Mouse (Mus musculus) heart, embryonic 14.5 days (tissue): ENCODE measurements around the gene Mars. TPM values are rescaled to one million over a fixed set of nuclear protein-coding genes. Genes with fewer than 3 reads are reported as not detected.

Experiments
- ATAC-seq: fragments of 200-750 bp; cut with Nextera tagmentation; 2 replicates; pipeline ENCODE4 v1.8.0; 2017; ENCODE audit warnings: low read depth, moderate TSS enrichment; ENCODE audit not compliant: insufficient number of reproducible peaks, insufficient read depth, low FRiP score
- H3K27ac ChIP-seq, 2 experiments: fragments of 200-500 bp in 1 of 2; fragments of 300-500 bp in 1 of 2; sonication (generic) in 1 of 2; replicated peaks in 1 of 2; 2 replicates each; pipeline ENCODE4 v1.5.1; 2012 to 2014; ENCODE audit warnings: low read depth in 2 of 2, low read length in 2 of 2, control low read depth in 1 of 2, mild to moderate bottlenecking in 1 of 2, mixed read lengths in 1 of 2; ENCODE audit not compliant: control insufficient read depth in 1 of 2, insufficient read depth in 1 of 2
- H3K27me3 ChIP-seq: fragments of 300-500 bp; sonication (generic); 2 replicates; pipeline ENCODE4 v1.6.1; 2014; ENCODE audit warnings: mild to moderate bottlenecking, low read length, control low read depth; ENCODE audit not compliant: control insufficient read depth, insufficient read depth
- H3K36me3 ChIP-seq: fragments of 300-500 bp; sonication (generic); 2 replicates; pipeline ENCODE4 v1.6.1; 2014; ENCODE audit warnings: mild to moderate bottlenecking, control low read depth, low read length, mixed read lengths; ENCODE audit not compliant: control insufficient read depth, insufficient read depth
- H3K4me1 ChIP-seq, 2 experiments: fragments of 200-500 bp in 1 of 2; fragments of 300-500 bp in 1 of 2; sonication (generic) in 1 of 2; 2 replicates each; pipeline ENCODE4 v1.6.1; 2012 to 2014; ENCODE audit warnings: low read length in 2 of 2, control low read depth in 1 of 2, mixed read lengths in 1 of 2; ENCODE audit not compliant: control insufficient read depth in 2 of 2, insufficient read depth in 2 of 2
- H3K4me2 ChIP-seq: fragments of 300-500 bp; sonication (generic); 2 replicates; pipeline ENCODE4 v1.6.1; 2014; ENCODE audit warnings: mild to moderate bottlenecking, low read length
- H3K4me3 ChIP-seq, 2 experiments: fragments of 200-500 bp in 1 of 2; fragments of 300-500 bp in 1 of 2; sonication (generic) in 1 of 2; 2 replicates each; pipeline ENCODE4 v1.5.1; 2012 to 2014; ENCODE audit warnings: low read length in 2 of 2, mild to moderate bottlenecking in 2 of 2, control low read depth in 1 of 2, low read depth in 1 of 2, moderate library complexity in 1 of 2; ENCODE audit not compliant: control insufficient read depth in 1 of 2, insufficient read depth in 1 of 2
- H3K9ac ChIP-seq: fragments of 300-500 bp; sonication (generic); 2 replicates; pipeline ENCODE4 v1.6.1; 2014; ENCODE audit warnings: mild to moderate bottlenecking, low read length
- H3K9me3 ChIP-seq: fragments of 300-500 bp; sonication (generic); 2 replicates; pipeline ENCODE4 v1.6.1; 2016; ENCODE audit warnings: low read length, control low read depth; ENCODE audit not compliant: control insufficient read depth
- WGBS: fragments of 180-500 bp; shearing (Covaris S2); extraction: QIAGEN DNeasy Blood & Tissue Kit; methylation state at CpG from one replicate; pipeline ENCODE4 v1.1.7; 2014; 5-methylcytosine and 5-hydroxymethylcytosine counted together
- polyA plus RNA-seq: library from polyadenylated mRNA; unstranded; fragments of >200 nt; fragmentation: Nextera tagmentation; extraction: Ambion mirVana; gene quantifications from 2 replicates; pipeline ENCODE4 v1.2.1, GENCODE M21; 2014

The Mars gene
- polyA plus RNA-seq, 1 experiment from 2014 or later, result 76.1 TPM

DNA sequence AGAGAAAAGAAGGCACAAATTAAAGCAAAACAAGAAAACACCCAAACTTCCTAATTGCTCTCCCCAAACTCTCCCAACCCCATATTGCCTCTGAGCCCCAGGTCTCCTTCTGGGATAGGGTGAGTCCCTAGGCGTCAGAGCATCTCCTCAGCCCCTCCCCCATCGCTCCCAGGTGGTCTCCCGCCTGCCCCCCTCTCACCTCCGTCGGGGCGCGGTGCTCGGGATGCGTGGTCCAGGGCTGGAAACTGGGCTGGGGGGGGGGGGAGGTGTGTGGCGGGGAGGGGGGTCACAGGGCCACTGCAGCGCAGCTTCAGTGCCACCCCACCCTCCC, 29.7 kb upstream of the Mars start:
- no peaks in the 10 kb centered on the region for H3K36me3 ChIP-seq
- H3K27me3 ChIP-seq, result peaks cover 30% of the 10 kb centered on the region
- peak overlapping the region; percentile 27; the same call in 1 of the 2 replicates for H3K9ac ChIP-seq
- peaks cover 11 to 15% of the 10 kb centered on the region in 2 experiments; a peak in 3 of 4 replicates for H3K4me1 ChIP-seq
- H3K27ac ChIP-seq, result no peak overlapping the region
- H3K4me3 ChIP-seq, result peak overlapping the region; percentile 38 to 39; a peak in 3 of 4 replicates
- 1% methylated on average over 9 of the region's 11 CpGs for WGBS
- H3K4me2 ChIP-seq, result peak overlapping the region; percentile 75
- H3K9me3 ChIP-seq, result peaks cover 3% of the 10 kb centered on the region; the same call in 1 of the 2 replicates
- no peak for ATAC-seq

DNA sequence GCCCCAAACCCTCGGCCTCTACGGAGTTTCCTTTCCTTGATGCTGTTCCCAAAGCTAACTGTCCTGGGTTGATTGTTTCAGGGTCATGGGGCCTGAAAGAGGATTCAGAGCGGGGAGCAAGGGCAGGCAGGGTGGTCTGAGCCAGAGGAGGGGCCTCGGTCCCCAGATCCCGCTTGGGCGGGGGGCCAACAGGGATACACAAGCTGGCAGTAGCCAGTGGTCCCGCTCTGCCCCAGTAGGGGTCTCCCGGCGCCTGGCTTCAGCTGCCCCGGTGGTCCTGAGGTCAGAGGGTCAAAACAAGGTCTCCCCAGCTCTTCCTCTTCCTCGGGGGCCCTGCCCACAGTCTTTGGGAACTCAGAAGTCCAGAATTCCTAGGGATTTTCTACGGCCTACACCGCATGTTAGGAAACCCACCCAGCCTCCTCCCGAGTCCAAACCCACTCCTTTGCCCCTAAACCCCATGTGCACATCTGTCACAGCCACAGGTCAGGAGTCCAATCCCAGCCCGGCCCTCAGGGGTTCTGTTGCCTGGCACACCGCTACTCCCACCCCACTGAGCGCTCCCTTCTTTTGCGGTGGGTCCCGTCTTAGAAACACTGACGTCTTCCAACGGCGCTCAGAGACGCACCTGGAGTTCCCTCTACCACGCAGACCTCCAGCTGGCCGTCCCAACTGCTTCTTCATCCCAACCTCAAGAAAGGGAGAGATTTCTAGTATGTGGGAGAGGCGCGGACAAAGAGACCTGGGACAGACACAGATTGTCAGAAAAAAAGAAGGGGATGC, 29.2 kb upstream of the Mars start:
- peaks cover 3% of the 10 kb centered on the region; the same call in 1 of the 2 replicates for H3K9me3 ChIP-seq
- no peak overlapping the region; the same call in 1 of the 2 replicates for H3K9ac ChIP-seq
- H3K4me3 ChIP-seq, result peak overlapping the region; percentile 11 to 42; a peak in 3 of 4 replicates
- H3K27ac ChIP-seq, result no peak overlapping the region
- peaks cover 30% of the 10 kb centered on the region for H3K27me3 ChIP-seq
- peak overlapping the region; percentile 95 for H3K4me2 ChIP-seq
- under 1% methylated on average over 25 of the region's 27 CpGs for WGBS
- no peaks in the 10 kb centered on the region for H3K36me3 ChIP-seq
- peaks cover 11 to 15% of the 10 kb centered on the region in 2 experiments; a peak in 3 of 4 replicates for H3K4me1 ChIP-seq
- no peak for ATAC-seq

DNA sequence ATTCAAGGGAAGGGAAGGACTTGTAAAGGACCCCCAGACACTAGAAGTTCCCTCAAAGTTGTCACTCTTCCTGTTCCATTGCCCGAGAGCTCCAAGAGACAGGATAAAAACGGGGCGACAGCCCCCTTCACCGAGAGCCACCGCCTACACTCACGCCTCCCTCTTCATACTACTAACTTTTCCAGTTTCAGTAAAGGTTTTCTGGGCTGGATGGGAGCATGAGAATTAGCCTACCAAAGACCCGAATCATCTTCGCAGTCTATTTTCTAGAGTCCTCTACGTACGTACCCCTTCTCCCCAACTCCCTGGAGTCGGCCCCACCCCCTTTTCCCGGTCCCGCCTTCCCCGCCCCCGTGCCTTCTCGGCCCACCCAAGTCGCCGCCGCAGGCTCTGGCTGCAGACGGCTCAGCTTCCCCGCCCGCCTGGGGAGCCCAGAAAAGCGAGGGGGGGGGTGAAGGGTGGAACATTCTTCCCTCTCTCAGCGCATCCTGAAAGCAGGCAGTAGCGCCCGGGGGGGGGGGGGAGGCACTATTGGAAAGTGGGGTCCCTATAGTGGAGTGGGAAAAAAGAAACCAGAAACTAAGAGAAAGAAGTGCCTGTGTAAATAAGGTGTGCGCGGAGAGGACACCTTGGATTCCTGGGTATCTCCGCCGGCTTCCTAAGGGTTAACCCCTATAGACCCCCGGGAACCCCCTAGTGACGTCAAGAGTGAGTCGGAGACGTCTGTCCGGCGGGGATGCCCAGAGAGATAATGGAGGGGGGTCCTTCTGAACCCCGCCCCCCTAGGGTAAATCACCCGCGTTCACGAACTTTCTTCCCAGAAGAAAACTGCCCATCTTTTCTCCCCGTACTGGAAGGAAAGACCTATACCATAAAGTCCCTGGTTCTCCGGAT, 28.3 kb upstream of the Mars start:
- H3K9me3 ChIP-seq, result peaks cover under 1% of the 10 kb centered on the region; the same call in 1 of the 2 replicates
- H3K27ac ChIP-seq, result no peak overlapping the region
- no peak for ATAC-seq
- no peaks in the 10 kb centered on the region for H3K36me3 ChIP-seq
- peak overlapping the region; percentile 42 to 46 for H3K4me3 ChIP-seq
- H3K4me2 ChIP-seq, result peak overlapping the region; percentile 95
- peak overlapping the region; percentile 51 for H3K9ac ChIP-seq
- H3K27me3 ChIP-seq, result peaks cover 30% of the 10 kb centered on the region
- peaks cover 11 to 15% of the 10 kb centered on the region in 2 experiments; a peak in 3 of 4 replicates for H3K4me1 ChIP-seq
- WGBS, result under 1% methylated on average over 41 of the region's 42 CpGs

GRCm38 (mm10) chr10:127338930-127339682, 27.5 kb upstream of the Mars start:
- H3K36me3 ChIP-seq, result no peaks in the 10 kb centered on the region
- no peak overlapping the region for H3K27ac ChIP-seq
- H3K9ac ChIP-seq, result peak overlapping the region; percentile 51
- H3K9me3 ChIP-seq, result no peaks in the 10 kb centered on the region
- H3K4me1 ChIP-seq, result peaks cover 11 to 15% of the 10 kb centered on the region in 2 experiments; a peak in 3 of 4 replicates
- H3K4me2 ChIP-seq, result peak overlapping the region; percentile 95
- WGBS, result under 1% methylated on average over 29 of the region's 31 CpGs
- H3K4me3 ChIP-seq, result peak overlapping the region; percentile 42 to 46
- H3K27me3 ChIP-seq, result peaks cover 30% of the 10 kb centered on the region
- peak; percentile 44; the same call in 1 of the 2 replicates for ATAC-seq

- Histone ChIP-seq H3K9ac (no peak overlapping the region), H3K36me3 (no peaks in the 10 kb centered on the region), H3K4me2 (no peak overlapping the region), H3K4me1 (peaks cover 11 to 15% of the 10 kb centered on the region in 2 experiments; a peak in 3 of 4 replicates), H3K4me3 (no peak overlapping the region), H3K27me3 (peaks cover 30% of the 10 kb centered on the region), H3K9me3 (no peaks in the 10 kb centered on the region), H3K27ac (no peak overlapping the region)
- 77% methylated on average over 6 of the region's 6 CpGs for WGBS
- no peak for ATAC-seq
These were observed 26.0 kb upstream of the Mars start for GRCm38 (mm10) chr10:127337536-127338099.

GRCm38 (mm10) chr10:127336952-127337351, 25.4 kb upstream of the Mars start:
- Histone ChIP-seq H3K9ac (no peak overlapping the region), H3K27me3 (peaks cover 34% of the 10 kb centered on the region), H3K4me3 (no peak overlapping the region), H3K4me1 (peaks cover 9 to 15% of the 10 kb centered on the region in 2 experiments; a peak in 3 of 4 replicates), H3K9me3 (no peaks in the 10 kb centered on the region), H3K36me3 (no peaks in the 10 kb centered on the region), H3K4me2 (no peak overlapping the region), H3K27ac (no peak overlapping the region)
- 54% methylated on average over 5 of the region's 5 CpGs for WGBS
- no peak for ATAC-seq
